Mouse (Mus musculus): ENCODE data around the gene Pink1. TPM values are rescaled to one million over a fixed set of nuclear protein-coding genes. Genes with fewer than 3 reads are reported as not detected.

Pink1 gene
- 131 and 145 TPM in 2 replicates for polyA plus RNA-seq (2012; rRNA removed)

DNA sequence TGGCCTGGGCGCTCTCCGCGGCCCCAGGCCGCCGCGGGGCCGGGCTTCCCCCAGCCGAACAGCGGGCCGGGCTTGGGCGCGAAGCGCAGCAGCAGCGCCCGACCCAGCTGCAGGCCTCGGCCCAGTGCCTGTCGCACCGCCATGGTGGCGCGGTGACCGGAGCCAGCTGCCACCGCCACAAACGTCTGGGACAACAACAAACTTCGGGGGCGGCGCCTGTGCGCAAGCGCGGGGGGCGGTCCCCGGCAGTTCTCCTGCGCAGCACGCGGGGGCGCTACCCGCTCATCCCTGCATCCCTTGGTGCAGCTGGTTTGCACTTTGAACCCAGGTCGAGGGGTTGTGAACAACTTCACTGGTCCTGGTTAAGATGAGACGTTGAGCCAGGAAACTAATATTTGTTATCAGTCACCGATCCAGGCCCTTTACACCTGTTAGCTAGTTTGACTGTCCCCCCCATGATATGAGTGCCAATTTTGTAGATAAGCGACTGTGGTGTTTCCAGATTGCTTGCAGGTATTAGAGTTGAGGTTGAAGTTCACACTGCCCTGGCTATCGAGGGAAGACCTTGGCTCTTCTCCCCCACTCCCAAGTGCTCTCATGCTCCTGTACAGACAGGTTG, at the start of gene Pink1:
Gene Pink1 (minus strand): TSS at position 231 of the 619 bp plus-strand sequence.

DNA sequence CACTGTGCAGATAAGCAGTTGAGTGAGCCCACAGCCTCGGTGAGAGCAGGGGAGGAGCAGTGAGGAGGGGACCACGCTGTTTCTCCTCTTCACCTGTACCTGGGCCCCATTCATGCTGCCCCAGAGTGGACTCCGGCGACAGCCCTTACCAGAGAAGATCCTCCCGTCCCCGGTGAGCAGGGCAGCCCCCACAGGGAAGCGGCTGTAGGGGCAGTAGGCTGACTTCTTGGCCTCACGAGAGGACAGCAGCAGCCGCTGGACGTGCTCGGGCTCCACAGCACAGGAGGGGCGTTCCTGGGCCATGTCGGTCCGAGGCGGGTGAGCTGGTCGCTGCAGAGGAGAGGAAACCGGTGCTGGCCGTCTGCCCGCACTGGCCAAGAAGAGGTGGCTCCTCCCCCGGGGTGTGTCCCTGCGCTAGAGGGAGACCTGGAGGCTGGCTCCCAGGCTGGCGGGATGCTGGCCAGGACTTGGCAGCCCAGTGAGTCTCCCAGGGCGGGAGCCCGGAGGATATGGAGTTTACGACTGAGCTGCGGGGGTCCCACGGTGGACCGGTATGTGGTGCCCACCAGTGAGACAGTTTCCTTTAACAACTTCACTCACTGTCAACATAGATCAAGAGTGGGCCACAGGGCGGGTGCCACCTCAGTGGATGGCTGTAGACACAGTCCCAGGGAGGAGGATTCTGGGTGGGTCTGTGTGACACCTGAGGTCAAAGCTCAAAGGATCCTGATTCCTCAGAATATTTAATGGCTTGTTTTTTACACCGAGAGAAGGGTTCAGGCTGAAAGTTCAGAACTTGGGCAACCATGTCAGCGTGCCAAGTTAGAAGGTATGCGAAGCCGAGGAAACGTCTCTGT, 41.8 kb upstream of the Pink1 start, which contains the start of gene Cda:
Gene Cda (minus strand): TSS at position 352 of the 857 bp plus-strand sequence.

DNA sequence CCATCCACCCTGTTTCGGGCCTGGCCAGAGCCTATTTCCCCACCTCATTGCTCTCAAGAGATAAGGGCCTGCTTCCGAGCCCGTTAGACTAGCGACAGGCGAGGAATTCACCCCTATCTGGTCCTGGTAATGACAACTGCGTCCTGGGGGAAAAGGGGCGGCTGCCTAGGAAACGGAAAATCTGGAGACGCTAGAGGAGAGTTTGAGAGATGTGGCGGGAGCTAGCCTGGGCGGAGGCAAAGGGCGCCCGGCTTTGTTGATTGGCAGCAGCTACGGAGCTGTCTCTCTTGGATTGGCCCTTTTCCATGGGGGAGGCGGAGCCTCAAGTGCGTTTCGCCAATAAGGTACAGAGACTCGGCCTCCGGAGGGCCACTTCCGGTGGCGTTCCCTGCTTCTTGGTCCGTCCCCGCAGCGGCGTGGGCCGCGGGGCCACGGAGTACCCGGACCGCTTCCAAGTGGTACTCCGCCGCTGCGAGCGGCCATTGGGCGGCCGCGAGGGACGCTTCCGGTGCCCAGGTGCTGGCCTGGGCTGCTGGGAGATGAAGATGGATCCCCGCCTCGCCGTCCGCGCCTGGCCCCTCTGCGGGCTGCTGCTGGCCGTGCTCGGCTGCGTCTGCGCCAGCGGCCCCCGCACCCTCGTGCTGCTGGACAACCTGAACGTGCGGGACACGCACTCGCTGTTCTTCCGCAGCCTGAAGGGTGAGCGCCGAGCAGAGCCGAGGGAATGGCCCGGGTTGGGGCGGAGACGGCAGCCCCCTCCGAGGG, 21.6 kb downstream of the Pink1 start, which contains the start of gene Ddost:
Gene Ddost (plus strand): TSS at position 391 of the 765 bp plus-strand sequence.

Other genes with a start within 250 kb of the Pink1 start
- 30.9 and 31.2 TPM in 2 replicates for gene Hp1bp3, start 110.0 kb downstream of the Pink1 start, polyA plus RNA-seq (2012; rRNA removed)
- gene Sh2d5, start 75.9 kb downstream of the Pink1 start, polyA plus RNA-seq (2012; rRNA removed): 0.91 and 0.98 TPM in 2 replicates
- gene Kif17, start 75.9 kb downstream of the Pink1 start, polyA plus RNA-seq (2012; rRNA removed): 0.38 and 0.47 TPM in 2 replicates
- 369 and 412 TPM in 2 replicates for gene Ddost, start 21.6 kb downstream of the Pink1 start, polyA plus RNA-seq (2012; rRNA removed)
- gene Cda, start 41.7 kb upstream of the Pink1 start, polyA plus RNA-seq (2012; rRNA removed): 26.9 and 34.2 TPM in 2 replicates
- not detected in 2 replicates for gene Fam43b, start 70.2 kb upstream of the Pink1 start, polyA plus RNA-seq (2012; rRNA removed)
- 32.1 and 37.8 TPM in 2 replicates for gene Mul1, start 108.4 kb upstream of the Pink1 start, polyA plus RNA-seq (2012; rRNA removed)
- gene Camk2n1, start 128.0 kb upstream of the Pink1 start, polyA plus RNA-seq (2012; rRNA removed): 89.9 and 104 TPM in 2 replicates

Data from colon, adult 2 months (tissue).